Mouse (Mus musculus): Measurements from ENCODE around the gene Art3. TPM values are rescaled to one million over a fixed set of nuclear protein-coding genes. Genes with fewer than 3 reads are reported as not detected.

The Art3 gene
- total RNA-seq, 2 experiments from 2014 or later = 327 to 371 TPM

GRCm38 (mm10) chr5:92424126-92424525, 92.5 kb downstream of the Art3 start:
- DNase-seq = no peak

- no peak for DNase-seq
Measured at GRCm38 (mm10) chr5:92430723-92431122, 99.1 kb downstream of the Art3 start.

GRCm38 (mm10) chr5:92431611-92432010, 100.0 kb downstream of the Art3 start:
- DNase-seq = no peak

- DNase-seq = no peak
Measured at GRCm38 (mm10) chr5:92434070-92434469, 102.4 kb downstream of the Art3 start.

- DNase-seq = no peak
Measured at GRCm38 (mm10) chr5:92434571-92434985, 103.0 kb downstream of the Art3 start.

- peak; percentile 88 for DNase-seq
Measured at GRCm38 (mm10) chr5:92435025-92435584, 103.5 kb downstream of the Art3 start, which contains the start of gene Nup54. Nup54 (minus strand) TSS chr5:92435219.

GRCm38 (mm10) chr5:92438540-92438939, 106.9 kb downstream of the Art3 start:
- no peak for DNase-seq

- peak; percentile 26 for DNase-seq
Measured at GRCm38 (mm10) chr5:92441494-92441893, 109.9 kb downstream of the Art3 start.

- no peak for DNase-seq
Measured at GRCm38 (mm10) chr5:92442914-92443313, 111.3 kb downstream of the Art3 start.

GRCm38 (mm10) chr5:92445016-92445415, 113.4 kb downstream of the Art3 start:
- no peak for DNase-seq

GRCm38 (mm10) chr5:92446736-92447135, 115.1 kb downstream of the Art3 start:
- DNase-seq = no peak

- no peak for DNase-seq
Measured at GRCm38 (mm10) chr5:92452876-92453275, 121.2 kb downstream of the Art3 start.

GRCm38 (mm10) chr5:92457410-92457809, 125.8 kb downstream of the Art3 start:
- no peak for DNase-seq

- no peak for DNase-seq
Measured at GRCm38 (mm10) chr5:92458726-92459125, 127.1 kb downstream of the Art3 start.

GRCm38 (mm10) chr5:92461321-92461720, 129.7 kb downstream of the Art3 start:
- DNase-seq = peak; percentile 74

Small RNA genes within 50 kb of the gene (microRNA-seq; reads per million reads assigned to microRNA genes)
- gene Mir6415 = 0 reads per million in 2 experiments

Other genes starting within 250 kb of the Art3 start
- 10 to 100 TPM; 57.9 to 59.4 TPM for gene G3bp2, start 248.1 kb upstream of the Art3 start, total RNA-seq (2021)
- gene Uso1, start 193.9 kb upstream of the Art3 start, total RNA-seq (2021) = 10 to 100 TPM; 63.0 to 68.2 TPM
- gene U90926, start 116.4 kb upstream of the Art3 start, total RNA-seq (2021) = not detected
- not detected for gene Ppef2, start 75.5 kb upstream of the Art3 start, total RNA-seq (2021)
- gene Naaa, start 53.7 kb upstream of the Art3 start, total RNA-seq (2021) = 10 to 100 TPM in 1 of 2 experiments, 1 to 10 TPM in 1; 8.9 to 11.7 TPM
- gene Sdad1, start 21.3 kb upstream of the Art3 start, total RNA-seq (2021) = 10 to 100 TPM; 20.3 to 20.8 TPM
- gene Cxcl9, start 3.7 kb upstream of the Art3 start, total RNA-seq (2021) = 1 to 10 TPM; 3.7 to 5.3 TPM
- under 1 TPM in 1 of 2 experiments, not detected in 1; 0.43 TPM for gene Cxcl10, start 17.1 kb downstream of the Art3 start, total RNA-seq (2021)
- gene Nup54, start 103.4 kb downstream of the Art3 start, total RNA-seq (2021) = 10 to 100 TPM; 12.0 to 16.2 TPM
- gene Scarb2, start 175.0 kb downstream of the Art3 start, total RNA-seq (2021) = 10 to 100 TPM; 94.3 to 96.4 TPM
- gene Fam47e, start 223.2 kb downstream of the Art3 start, total RNA-seq (2021) = not detected

Measured in gastrocnemius, postnatal 10 days (tissue).